Mouse (Mus musculus) midbrain, embryonic 16.5 days (tissue): Measurements from ENCODE around the gene Gm10772. TPM values are rescaled to one million over a fixed set of nuclear protein-coding genes. Genes with fewer than 3 reads are reported as not detected.
"Not testable (repeated sequence)": the region's sequence is repeated elsewhere in the genome, so short reads cannot be mapped to it uniquely, and the experiment has no call there.

Source experiments
- ATAC-seq: fragments of 200-750 bp; cut with Nextera tagmentation; 2 replicates; pipeline ENCODE4 v1.8.0; 2017; ENCODE audit warnings: moderate TSS enrichment
- H3K27ac ChIP-seq: fragments of 300-500 bp; sonication (generic); 2 replicates; pipeline ENCODE4 v1.5.1; 2014; ENCODE audit warnings: mild to moderate bottlenecking, low read length, mixed read lengths
- H3K27me3 ChIP-seq: fragments of 300-500 bp; sonication (generic); 2 replicates; pipeline ENCODE4 v1.6.1; 2014; ENCODE audit warnings: low read depth, low read length, mixed read lengths; ENCODE audit not compliant: control insufficient read depth, insufficient read depth
- H3K36me3 ChIP-seq: fragments of 300-500 bp; sonication (generic); 2 replicates; pipeline ENCODE4 v1.6.1; 2014; ENCODE audit warnings: mild to moderate bottlenecking, low read length, moderate library complexity, mixed read lengths; ENCODE audit not compliant: control insufficient read depth, insufficient read depth
- H3K4me1 ChIP-seq: fragments of 300-500 bp; sonication (generic); 2 replicates; pipeline ENCODE4 v1.6.1; 2014; ENCODE audit warnings: mild to moderate bottlenecking, low read length, mixed read lengths; ENCODE audit not compliant: control insufficient read depth, insufficient read depth
- H3K4me2 ChIP-seq: fragments of 300-500 bp; sonication (generic); 2 replicates; pipeline ENCODE4 v1.6.1; 2014; ENCODE audit warnings: mild to moderate bottlenecking, low read length, mixed read lengths
- H3K4me3 ChIP-seq: fragments of 300-500 bp; sonication (generic); 2 replicates; pipeline ENCODE4 v1.5.1; 2014; ENCODE audit warnings: low read depth, mild to moderate bottlenecking, low read length, moderate library complexity, mixed read lengths
- H3K9ac ChIP-seq: fragments of 300-500 bp; sonication (generic); 2 replicates; pipeline ENCODE4 v1.6.1; 2014; ENCODE audit warnings: low read depth, low read length, mixed read lengths
- H3K9me3 ChIP-seq: fragments of 300-500 bp; sonication (generic); replicated peaks from 2 replicates; pipeline ENCODE4 v1.6.1; 2014; ENCODE audit warnings: mild to moderate bottlenecking, low read length, mixed read lengths; ENCODE audit not compliant: control insufficient read depth, poor library complexity, severe bottlenecking
- WGBS: fragments of 180-500 bp; shearing (Covaris S2); extraction: QIAGEN DNeasy Blood & Tissue Kit; methylation state at CpG from one replicate; pipeline ENCODE4 v1.1.7; 2014; 5-methylcytosine and 5-hydroxymethylcytosine counted together
- polyA plus RNA-seq: library from polyadenylated mRNA; unstranded; fragments of >200 nt; fragmentation: Nextera tagmentation; extraction: Ambion mirVana; gene quantifications from 2 replicates; pipeline ENCODE4 v1.2.1, GENCODE M21; 2015

Gm10772 gene
- not detected in 2 replicates for polyA plus RNA-seq

- H3K4me1 ChIP-seq, H3K9me3 ChIP-seq, H3K27me3 ChIP-seq, H3K36me3 ChIP-seq, H3K9ac ChIP-seq, ATAC-seq, H3K4me2 ChIP-seq, H3K27ac ChIP-seq, H3K4me3 ChIP-seq: not testable (repeated sequence)
- 86% methylated on average over 2 of the region's 3 CpGs for WGBS
Observed at GRCm38 (mm10) chr13:66227473-66227872, at the start of gene Gm10772. TSS of gene Gm10772 (minus strand) at chr13:66227573.

GRCm38 (mm10) chr13:66263914-66264313 lies 36.5 kb upstream of the Gm10772 start:
- H3K4me2 ChIP-seq, H3K27me3 ChIP-seq, H3K9ac ChIP-seq, ATAC-seq, H3K4me3 ChIP-seq, H3K9me3 ChIP-seq, H3K27ac ChIP-seq, H3K36me3 ChIP-seq, H3K4me1 ChIP-seq: not testable (repeated sequence)
- WGBS = no CpG with 5 or more reads among the region's 1 CpGs

GRCm38 (mm10) chr13:66263141-66263540 lies 35.8 kb upstream of the Gm10772 start:
- 87% methylated on average over 3 of the region's 7 CpGs for WGBS
- not testable (repeated sequence) for ATAC-seq, H3K27ac ChIP-seq

GRCm38 (mm10) chr13:66214349-66214748 lies 13.0 kb downstream of the Gm10772 start:
- no peaks in the 10 kb centered on the region for H3K4me1 ChIP-seq
- no peak for ATAC-seq
- no peak overlapping the region for H3K27ac ChIP-seq
- no peaks in the 10 kb centered on the region for H3K36me3 ChIP-seq
- no peak overlapping the region for H3K4me2 ChIP-seq
- no peaks in the 10 kb centered on the region for H3K9me3 ChIP-seq
- H3K27me3 ChIP-seq = no peaks in the 10 kb centered on the region
- no CpG with 5 or more reads among the region's 11 CpGs for WGBS
- no peak overlapping the region for H3K9ac ChIP-seq
- H3K4me3 ChIP-seq = no peak overlapping the region

More at GRCm38 (mm10) chr13:66263141-66263540, 35.8 kb upstream of the Gm10772 start:
- H3K36me3 ChIP-seq, H3K4me3 ChIP-seq, H3K4me1 ChIP-seq, H3K4me2 ChIP-seq, H3K9me3 ChIP-seq, H3K9ac ChIP-seq, H3K27me3 ChIP-seq: not testable (repeated sequence)

- not testable (repeated sequence) for ATAC-seq, H3K27me3 ChIP-seq, H3K9me3 ChIP-seq, H3K4me1 ChIP-seq, H3K4me3 ChIP-seq, H3K4me2 ChIP-seq, H3K9ac ChIP-seq, H3K36me3 ChIP-seq, H3K27ac ChIP-seq
- no CpG with 5 or more reads among the region's 1 CpGs for WGBS
Observed at GRCm38 (mm10) chr13:66213811-66214210, 13.6 kb downstream of the Gm10772 start.

- WGBS = 89% methylated on average over 5 of the region's 12 CpGs
- H3K36me3 ChIP-seq, H3K27me3 ChIP-seq, H3K4me3 ChIP-seq, H3K27ac ChIP-seq, H3K9me3 ChIP-seq, H3K9ac ChIP-seq, H3K4me1 ChIP-seq, H3K4me2 ChIP-seq, ATAC-seq: not testable (repeated sequence)
Observed at GRCm38 (mm10) chr13:66179172-66179571, 48.2 kb downstream of the Gm10772 start.

Other genes with a start within 250 kb of the Gm10772 start
- gene Gm10324, start 108.0 kb downstream of the Gm10772 start, polyA plus RNA-seq = not detected in 2 replicates
- gene 2410141K09Rik, start 213.5 kb upstream of the Gm10772 start, polyA plus RNA-seq = not detected in 2 replicates